Mouse (Mus musculus): ENCODE data around the gene Rbm43. TPM values are rescaled to one million over a fixed set of nuclear protein-coding genes. Genes with fewer than 3 reads are reported as not detected.

Rbm43 gene
- polyA plus RNA-seq, 1 experiment from 2014 or later: 5.3 TPM

- no peaks in the 10 kb centered on the region for H3K27me3 ChIP-seq
- H3K36me3 ChIP-seq: no peaks in the 10 kb centered on the region
- no peak overlapping the region for H3K4me2 ChIP-seq (replicated peaks)
- no peak overlapping the region for H3K4me3 ChIP-seq
- ATAC-seq (ENCODE audit: low FRiP score, low read depth): no peak
- no peak overlapping the region for H3K27ac ChIP-seq (replicated peaks)
- no peaks in the 10 kb centered on the region for H3K4me1 ChIP-seq
- WGBS: 70% methylated on average over 2 of the region's 2 CpGs
- H3K9me3 ChIP-seq: no peaks in the 10 kb centered on the region; the same call in 1 of the 2 replicates
- no peak overlapping the region for H3K9ac ChIP-seq (replicated peaks)
Observed at GRCm38 (mm10) chr2:51945812-51946211, 10.8 kb upstream of the Rbm43 start.

- 94% methylated on average over 7 of the region's 7 CpGs for WGBS
- ATAC-seq (ENCODE audit: low FRiP score, low read depth): no peak
- Histone ChIP-seq H3K4me2 (replicated peaks) (no peak overlapping the region), H3K27me3 (no peaks in the 10 kb centered on the region), H3K9me3 (no peaks in the 10 kb centered on the region; the same call in 1 of the 2 replicates), H3K9ac (replicated peaks) (no peak overlapping the region), H3K27ac (replicated peaks) (no peak overlapping the region), H3K36me3 (no peaks in the 10 kb centered on the region), H3K4me3 (no peak overlapping the region), H3K4me1 (no peaks in the 10 kb centered on the region)
Observed at GRCm38 (mm10) chr2:51941832-51942231, 6.9 kb upstream of the Rbm43 start.

- no peaks in the 10 kb centered on the region; the same call in 1 of the 2 replicates for H3K9me3 ChIP-seq
- no peak overlapping the region for H3K27ac ChIP-seq (replicated peaks)
- no peak overlapping the region for H3K9ac ChIP-seq (replicated peaks)
- H3K4me2 ChIP-seq (replicated peaks): no peak overlapping the region
- 92% methylated on average over 2 of the region's 3 CpGs for WGBS
- no peaks in the 10 kb centered on the region for H3K36me3 ChIP-seq
- H3K27me3 ChIP-seq: peaks cover 9% of the 10 kb centered on the region
- no peak for ATAC-seq (ENCODE audit: low FRiP score, low read depth)
- no peak overlapping the region for H3K4me3 ChIP-seq
- H3K4me1 ChIP-seq: peaks cover 8% of the 10 kb centered on the region
Observed at GRCm38 (mm10) chr2:51938750-51939149, 3.8 kb upstream of the Rbm43 start.

- Histone ChIP-seq H3K4me3 (no peak overlapping the region), H3K27ac (replicated peaks) (no peak overlapping the region), H3K4me1 (peaks cover 8% of the 10 kb centered on the region), H3K9ac (replicated peaks) (no peak overlapping the region), H3K36me3 (no peaks in the 10 kb centered on the region), H3K27me3 (peaks cover 9% of the 10 kb centered on the region), H3K9me3 (no peaks in the 10 kb centered on the region), H3K4me2 (replicated peaks) (no peak overlapping the region)
- 75% methylated on average over 6 of the region's 6 CpGs for WGBS
- ATAC-seq (ENCODE audit: low FRiP score, low read depth): no peak
Observed at GRCm38 (mm10) chr2:51937004-51937403, 2.0 kb upstream of the Rbm43 start.

GRCm38 (mm10) chr2:51936585-51936984 lies 1.6 kb upstream of the Rbm43 start:
- H3K27ac ChIP-seq (replicated peaks): no peak overlapping the region
- H3K4me3 ChIP-seq: no peak overlapping the region
- peaks cover 9% of the 10 kb centered on the region for H3K27me3 ChIP-seq
- H3K9me3 ChIP-seq: no peaks in the 10 kb centered on the region
- no peak for ATAC-seq (ENCODE audit: low FRiP score, low read depth)
- H3K36me3 ChIP-seq: no peaks in the 10 kb centered on the region
- peaks cover 8% of the 10 kb centered on the region for H3K4me1 ChIP-seq
- 90% methylated on average over 3 of the region's 3 CpGs for WGBS
- H3K4me2 ChIP-seq (replicated peaks): no peak overlapping the region
- no peak overlapping the region for H3K9ac ChIP-seq (replicated peaks)

GRCm38 (mm10) chr2:51935921-51936320 lies 958 bp upstream of the Rbm43 start:
- H3K36me3 ChIP-seq: no peaks in the 10 kb centered on the region
- WGBS: 91% methylated on average over 7 of the region's 7 CpGs
- H3K9me3 ChIP-seq: no peaks in the 10 kb centered on the region
- no peak overlapping the region for H3K9ac ChIP-seq (replicated peaks)
- peaks cover 8% of the 10 kb centered on the region for H3K4me1 ChIP-seq
- no peak overlapping the region for H3K4me3 ChIP-seq
- peaks cover 9% of the 10 kb centered on the region for H3K27me3 ChIP-seq
- no peak overlapping the region for H3K27ac ChIP-seq (replicated peaks)
- ATAC-seq (ENCODE audit: low FRiP score, low read depth): no peak
- no peak overlapping the region for H3K4me2 ChIP-seq (replicated peaks)

GRCm38 (mm10) chr2:51933341-51934134 lies 1.4 kb downstream of the Rbm43 start:
- Histone ChIP-seq H3K4me3 (no peak overlapping the region), H3K4me2 (replicated peaks) (no peak overlapping the region), H3K9me3 (no peaks in the 10 kb centered on the region), H3K4me1 (peaks cover 8% of the 10 kb centered on the region), H3K27me3 (peaks cover 9% of the 10 kb centered on the region), H3K27ac (replicated peaks) (no peak overlapping the region), H3K36me3 (no peaks in the 10 kb centered on the region), H3K9ac (replicated peaks) (no peak overlapping the region)
- ATAC-seq (ENCODE audit: low FRiP score, low read depth): no peak
- 71% methylated on average over 12 of the region's 12 CpGs for WGBS

- no peak overlapping the region for H3K4me2 ChIP-seq (replicated peaks)
- H3K27ac ChIP-seq (replicated peaks): no peak overlapping the region
- no peak overlapping the region for H3K4me3 ChIP-seq
- H3K4me1 ChIP-seq: peaks cover 8% of the 10 kb centered on the region
- ATAC-seq (ENCODE audit: low FRiP score, low read depth): no peak
- H3K9me3 ChIP-seq: no peaks in the 10 kb centered on the region
- no peak overlapping the region for H3K9ac ChIP-seq (replicated peaks)
- H3K27me3 ChIP-seq: peaks cover 9% of the 10 kb centered on the region
- no peaks in the 10 kb centered on the region for H3K36me3 ChIP-seq
- WGBS: 90% methylated on average over 7 of the region's 7 CpGs
Observed at GRCm38 (mm10) chr2:51931241-51931640, 3.7 kb downstream of the Rbm43 start.

GRCm38 (mm10) chr2:51914944-51915680 lies 19.9 kb downstream of the Rbm43 start:
- peak; percentile 69 for ATAC-seq (ENCODE audit: low FRiP score, low read depth)
- H3K4me2 ChIP-seq (replicated peaks): no peak overlapping the region
- no peak overlapping the region for H3K4me3 ChIP-seq
- H3K36me3 ChIP-seq: no peaks in the 10 kb centered on the region
- 14% methylated on average over 5 of the region's 5 CpGs for WGBS
- H3K4me1 ChIP-seq: no peaks in the 10 kb centered on the region
- H3K9me3 ChIP-seq: no peaks in the 10 kb centered on the region
- H3K27ac ChIP-seq (replicated peaks): no peak overlapping the region
- peaks cover 3% of the 10 kb centered on the region for H3K27me3 ChIP-seq
- no peak overlapping the region for H3K9ac ChIP-seq (replicated peaks)

- Histone ChIP-seq H3K9ac (replicated peaks) (no peak overlapping the region), H3K4me2 (replicated peaks) (no peak overlapping the region), H3K36me3 (no peaks in the 10 kb centered on the region), H3K27me3 (peaks cover 3% of the 10 kb centered on the region), H3K4me3 (no peak overlapping the region), H3K27ac (replicated peaks) (no peak overlapping the region), H3K9me3 (no peaks in the 10 kb centered on the region), H3K4me1 (no peaks in the 10 kb centered on the region)
- ATAC-seq (ENCODE audit: low FRiP score, low read depth): no peak
- WGBS: 58% methylated on average over 7 of the region's 7 CpGs
Observed at GRCm38 (mm10) chr2:51914532-51914931, 20.4 kb downstream of the Rbm43 start.

- ATAC-seq (ENCODE audit: low FRiP score, low read depth): no peak
- Histone ChIP-seq H3K36me3 (no peaks in the 10 kb centered on the region), H3K27me3 (peaks cover 3% of the 10 kb centered on the region), H3K9ac (replicated peaks) (no peak overlapping the region), H3K4me2 (replicated peaks) (no peak overlapping the region), H3K9me3 (no peaks in the 10 kb centered on the region), H3K4me3 (no peak overlapping the region), H3K4me1 (no peaks in the 10 kb centered on the region), H3K27ac (replicated peaks) (no peak overlapping the region)
- WGBS: 63% methylated on average over 6 of the region's 6 CpGs
Observed at GRCm38 (mm10) chr2:51912740-51913139, 22.2 kb downstream of the Rbm43 start.

GRCm38 (mm10) chr2:51911864-51912263 lies 23.1 kb downstream of the Rbm43 start:
- Histone ChIP-seq H3K9ac (replicated peaks) (no peak overlapping the region), H3K4me3 (no peak overlapping the region), H3K9me3 (no peaks in the 10 kb centered on the region), H3K27ac (replicated peaks) (no peak overlapping the region), H3K27me3 (peaks cover 3% of the 10 kb centered on the region), H3K4me2 (replicated peaks) (no peak overlapping the region), H3K36me3 (no peaks in the 10 kb centered on the region), H3K4me1 (no peaks in the 10 kb centered on the region)
- WGBS: 88% methylated on average over 2 of the region's 2 CpGs
- ATAC-seq (ENCODE audit: low FRiP score, low read depth): no peak
